Comparison of ENCODE assay signal across 8 mouse cellular contexts in genomic region chr8:127139154-127139553, GRCm38 (mm10).
DNase-seq lines count a peak whose midpoint lies in the region; ATAC-seq and TF ChIP-seq lines count a peak whose summit lies in the region.

No protein-coding gene starts in this region.

- TF ChIP-seq CTCF in E14TG2a.4 (conservative IDR thresholded peaks at IDR 0.05; ENCODE audit: low read length), result peak; percentile 68
- TF ChIP-seq CTCF in lung, embryonic 14.5 days (IDR thresholded peaks at IDR 0.05; ENCODE audit: low read depth), result peak; percentile 87

- no peak overlapping the region for H3K9ac ChIP-seq in forebrain, embryonic 13.5 days
- H3K9ac ChIP-seq in lung, embryonic 14.5 days, result no peak overlapping the region

- peak; percentile 53; the same call in 1 of the 2 replicates for ATAC-seq in forebrain, embryonic 13.5 days
- ATAC-seq in lung, embryonic 14.5 days (ENCODE audit: insufficient read depth), result peak; percentile 61
- ATAC-seq in megakaryocyte, adult 5-6 weeks (ENCODE audit: poor library complexity, severe bottlenecking), result no peak

- DNase-seq in brain, adult 2 months (ENCODE audit: low read depth, low spot score), result peak; percentile 88
- peak; percentile 82 to 88 for DNase-seq in heart, postnatal 14 days
- DNase-seq in layer of hippocampus, adult 18-20 months (ENCODE audit: low spot score in 2 of 2), result peak; percentile 52 to 86
- DNase-seq in lung, embryonic 14.5 days, result peak; percentile 94
- DNase-seq in retina, embryonic 14.5 days (ENCODE audit: low spot score), result peak; percentile 85

- H3K27me3 ChIP-seq in E14TG2a.4 (ENCODE audit: insufficient read depth, low read length), result no peaks in the 10 kb centered on the region
- H3K27me3 ChIP-seq in forebrain, embryonic 13.5 days, result no peaks in the 10 kb centered on the region
- no peaks in the 10 kb centered on the region for H3K27me3 ChIP-seq in lung, embryonic 14.5 days (ENCODE audit: insufficient read depth, low read length)

- 50% methylated on average over 1 of the region's 1 CpGs for WGBS in forebrain, embryonic 13.5 days
- 20% methylated on average over 1 of the region's 1 CpGs for WGBS in lung, embryonic 14.5 days

- no peak overlapping the region for H3K4me3 ChIP-seq in E14TG2a.4 (replicated peaks; ENCODE audit: low read length)
- H3K4me3 ChIP-seq in forebrain, embryonic 13.5 days, result no peak overlapping the region
- H3K4me3 ChIP-seq in lung, embryonic 14.5 days (ENCODE audit: low read depth, low read length), result no peak overlapping the region

- intact Hi-C loops in heart, postnatal 14 days (cut with DNase I), result loop anchor here (1.0 to 2.0 kb wide), 3 partner anchors 39 to 153 kb away; partner anchors contain the start of gene Pard3

- no peak overlapping the region for H3K4me2 ChIP-seq in forebrain, embryonic 13.5 days
- H3K4me2 ChIP-seq in lung, embryonic 14.5 days, result no peak overlapping the region

- no peak overlapping the region for H3K27ac ChIP-seq in forebrain, embryonic 13.5 days
- H3K27ac ChIP-seq in lung, embryonic 14.5 days (ENCODE audit: low read depth), result no peak overlapping the region

- H3K36me3 ChIP-seq in E14TG2a.4 (ENCODE audit: insufficient read depth, low read length), result no peaks in the 10 kb centered on the region
- no peaks in the 10 kb centered on the region for H3K36me3 ChIP-seq in forebrain, embryonic 13.5 days (ENCODE audit: poor library complexity, severe bottlenecking)
- no peaks in the 10 kb centered on the region for H3K36me3 ChIP-seq in lung, embryonic 14.5 days (ENCODE audit: insufficient read depth)

- peaks cover 28% of the 10 kb centered on the region for H3K4me1 ChIP-seq in E14TG2a.4 (replicated peaks; ENCODE audit: low read depth, low read length)
- 0 out of 2 replicates have a peak, but pooled peaks cover 2% of the 10 kb centered on the region for H3K4me1 ChIP-seq in forebrain, embryonic 13.5 days
- H3K4me1 ChIP-seq in lung, embryonic 14.5 days (ENCODE audit: insufficient read depth), result peaks cover 20% of the 10 kb centered on the region

- no peaks in the 10 kb centered on the region for H3K9me3 ChIP-seq in E14TG2a.4 (ENCODE audit: low read length)
- no peaks in the 10 kb centered on the region for H3K9me3 ChIP-seq in forebrain, embryonic 13.5 days (replicated peaks)
- H3K9me3 ChIP-seq in lung, embryonic 14.5 days (ENCODE audit: low read depth, low read length), result no peaks in the 10 kb centered on the region
